Mouse (Mus musculus): Measurements from ENCODE around the gene Ccdc146. TPM values are rescaled to one million over a fixed set of nuclear protein-coding genes. Genes with fewer than 3 reads are reported as not detected.
"Not testable (repeated sequence)": the region's sequence is repeated elsewhere in the genome, so short reads cannot be mapped to it uniquely, and the experiment has no call there.

Ccdc146 gene
- polyA plus RNA-seq, 1 experiment from 2014 or later = 0.13 TPM

DNA sequence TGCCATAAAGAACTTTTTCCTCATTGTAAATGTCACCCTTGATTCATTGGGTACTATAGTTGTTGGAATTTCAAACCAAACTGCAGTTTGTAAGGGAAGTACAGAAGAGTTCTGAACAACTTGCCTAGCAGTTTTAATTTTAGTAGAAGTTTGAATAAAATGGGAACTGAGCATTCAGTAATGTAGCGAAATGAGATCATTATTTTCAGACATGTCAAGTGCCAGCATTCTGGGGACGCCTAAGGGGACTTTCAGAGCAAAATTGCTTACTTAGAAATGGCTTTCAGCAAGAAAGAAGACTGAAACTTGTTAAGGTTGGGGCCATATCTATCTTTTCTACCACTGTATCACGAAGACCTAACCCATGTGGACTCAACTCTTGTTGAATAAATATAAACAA lies 65.8 kb downstream of the Ccdc146 start:
- Histone ChIP-seq H3K27ac (ENCODE audit: low read length) (no peak overlapping the region), H3K36me3 (ENCODE audit: control insufficient read depth, insufficient read depth, low read length) (no peaks in the 10 kb centered on the region), H3K4me1 (ENCODE audit: control insufficient read depth, insufficient read depth, low read length) (0 out of 2 replicates have a peak, but pooled peaks cover 3% of the 10 kb centered on the region), H3K4me3 (ENCODE audit: low read length) (no peak overlapping the region), H3K9me3 (ENCODE audit: control insufficient read depth, low read length) (no peaks in the 10 kb centered on the region), H3K4me2 (ENCODE audit: low read depth, low read length) (no peak overlapping the region), H3K27me3 (replicated peaks; ENCODE audit: control insufficient read depth, insufficient read depth, low read length) (no peaks in the 10 kb centered on the region), H3K9ac (ENCODE audit: low read depth, low read length) (no peak overlapping the region)
- WGBS = 75% methylated on average over 3 of the region's 3 CpGs
- no peak for ATAC-seq

DNA sequence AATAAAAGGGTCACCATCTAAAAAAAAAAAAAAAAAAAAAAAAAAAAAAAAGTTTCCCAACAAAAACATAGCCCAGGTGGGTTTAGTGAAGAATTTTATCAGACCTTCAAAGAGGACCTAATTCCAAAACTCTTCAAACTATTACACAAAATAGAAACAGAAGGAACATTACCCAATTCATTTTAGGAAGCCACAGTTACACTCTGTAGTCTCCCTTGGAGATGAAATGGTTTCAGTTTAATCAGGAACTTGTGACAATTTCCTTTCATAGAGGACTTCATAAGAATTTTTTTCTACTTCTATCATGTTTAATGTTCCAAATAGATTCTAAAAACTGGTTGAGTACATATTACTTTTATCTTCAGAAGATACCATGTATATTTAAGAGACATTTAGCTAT lies 72.8 kb downstream of the Ccdc146 start:
- Histone ChIP-seq H3K27ac (ENCODE audit: low read length) (no peak overlapping the region), H3K4me1 (ENCODE audit: control insufficient read depth, insufficient read depth, low read length) (0 out of 2 replicates have a peak, but pooled peaks cover 3% of the 10 kb centered on the region), H3K9me3 (ENCODE audit: control insufficient read depth, low read length) (no peaks in the 10 kb centered on the region), H3K27me3 (replicated peaks; ENCODE audit: control insufficient read depth, insufficient read depth, low read length) (no peaks in the 10 kb centered on the region), H3K9ac (ENCODE audit: low read depth, low read length) (no peak overlapping the region), H3K4me3 (ENCODE audit: low read length) (no peak overlapping the region), H3K4me2 (ENCODE audit: low read depth, low read length) (no peak overlapping the region), H3K36me3 (ENCODE audit: control insufficient read depth, insufficient read depth, low read length) (no peaks in the 10 kb centered on the region)
- no peak for ATAC-seq

DNA sequence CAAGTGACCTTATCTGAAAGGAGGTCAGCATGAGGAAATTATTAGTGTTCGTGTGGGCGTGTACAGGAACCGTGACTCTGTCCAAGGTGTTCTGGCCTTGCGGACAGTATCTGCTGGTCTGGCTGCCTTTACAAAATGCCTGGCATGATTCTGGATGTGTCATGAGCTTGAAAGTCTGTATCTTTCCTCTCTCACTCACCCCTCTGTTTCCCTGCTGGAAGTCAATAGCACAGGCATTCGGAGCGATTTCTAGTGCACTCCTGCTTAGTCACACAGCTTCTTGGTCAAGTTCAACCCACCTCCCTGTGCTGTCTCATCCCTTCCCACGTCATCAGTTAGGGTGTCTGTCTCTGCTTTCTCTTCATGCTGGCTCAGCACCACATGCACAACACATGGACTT lies 76.1 kb downstream of the Ccdc146 start:
- H3K9me3 ChIP-seq (ENCODE audit: control insufficient read depth, low read length) = no peaks in the 10 kb centered on the region
- H3K27me3 ChIP-seq (replicated peaks; ENCODE audit: control insufficient read depth, insufficient read depth, low read length) = no peaks in the 10 kb centered on the region
- no peaks in the 10 kb centered on the region for H3K36me3 ChIP-seq (ENCODE audit: control insufficient read depth, insufficient read depth, low read length)
- 82% methylated on average over 7 of the region's 7 CpGs for WGBS
- no peak overlapping the region for H3K4me2 ChIP-seq (ENCODE audit: low read depth, low read length)
- H3K4me3 ChIP-seq (ENCODE audit: low read length) = no peak overlapping the region
- H3K4me1 ChIP-seq (ENCODE audit: control insufficient read depth, insufficient read depth, low read length) = no peaks in the 10 kb centered on the region
- H3K9ac ChIP-seq (ENCODE audit: low read depth, low read length) = no peak overlapping the region
- ATAC-seq = no peak
- H3K27ac ChIP-seq (ENCODE audit: low read length) = no peak overlapping the region

DNA sequence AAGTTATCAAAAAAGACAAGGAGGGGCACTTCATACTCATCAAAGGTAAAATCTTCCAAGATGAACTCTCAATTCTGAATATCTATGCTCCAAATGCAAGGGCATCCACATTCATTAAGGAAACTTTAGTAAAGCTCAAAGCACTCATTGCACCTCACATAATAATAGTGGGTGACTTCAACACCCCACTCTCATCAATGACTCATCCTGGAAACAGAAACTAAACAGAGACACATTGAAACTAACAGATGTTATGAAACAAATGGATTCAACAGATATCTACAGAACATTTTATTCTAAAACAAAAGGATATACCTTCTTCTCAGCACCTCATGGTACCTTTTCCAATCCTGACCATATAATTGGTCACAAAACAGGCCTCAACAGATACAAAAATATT lies 82.2 kb downstream of the Ccdc146 start:
- H3K9ac ChIP-seq (ENCODE audit: low read depth, low read length); H3K4me3 ChIP-seq (ENCODE audit: low read length); H3K4me2 ChIP-seq (ENCODE audit: low read depth, low read length); ATAC-seq; H3K9me3 ChIP-seq (ENCODE audit: control insufficient read depth, low read length); H3K4me1 ChIP-seq (ENCODE audit: control insufficient read depth, insufficient read depth, low read length); H3K27ac ChIP-seq (ENCODE audit: low read length); H3K36me3 ChIP-seq (ENCODE audit: control insufficient read depth, insufficient read depth, low read length); H3K27me3 ChIP-seq (replicated peaks; ENCODE audit: control insufficient read depth, insufficient read depth, low read length): not testable (repeated sequence)

DNA sequence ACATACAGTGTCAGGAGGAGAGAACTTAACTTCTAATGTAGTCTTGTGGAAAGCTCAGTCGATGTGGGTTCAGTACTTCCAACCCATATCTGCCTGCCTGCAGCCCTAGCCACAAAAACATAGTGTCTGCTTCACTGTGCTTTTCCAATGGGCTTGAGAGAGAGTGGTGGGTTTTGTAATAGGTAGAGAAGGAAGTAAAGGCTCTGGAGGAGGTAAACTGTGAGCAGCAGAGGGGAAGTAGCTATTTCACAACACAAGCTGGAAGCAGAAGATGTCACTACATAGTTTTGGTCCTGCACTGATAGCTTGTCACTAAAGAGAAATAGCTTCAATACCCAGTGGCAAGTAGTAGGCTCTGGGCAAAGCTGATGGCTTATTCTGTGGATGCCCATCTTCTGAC lies 92.4 kb downstream of the Ccdc146 start:
- H3K36me3 ChIP-seq (ENCODE audit: control insufficient read depth, insufficient read depth, low read length) = no peaks in the 10 kb centered on the region
- no peak for ATAC-seq
- 82% methylated on average over 1 of the region's 1 CpGs for WGBS
- H3K9ac ChIP-seq (ENCODE audit: low read depth, low read length) = no peak overlapping the region
- H3K27me3 ChIP-seq (replicated peaks; ENCODE audit: control insufficient read depth, insufficient read depth, low read length) = no peaks in the 10 kb centered on the region
- H3K4me2 ChIP-seq (ENCODE audit: low read depth, low read length) = no peak overlapping the region
- no peaks in the 10 kb centered on the region for H3K9me3 ChIP-seq (ENCODE audit: control insufficient read depth, low read length)
- no peak overlapping the region for H3K27ac ChIP-seq (ENCODE audit: low read length)
- H3K4me1 ChIP-seq (ENCODE audit: control insufficient read depth, insufficient read depth, low read length) = peaks cover 13% of the 10 kb centered on the region
- no peak overlapping the region for H3K4me3 ChIP-seq (ENCODE audit: low read length)

DNA sequence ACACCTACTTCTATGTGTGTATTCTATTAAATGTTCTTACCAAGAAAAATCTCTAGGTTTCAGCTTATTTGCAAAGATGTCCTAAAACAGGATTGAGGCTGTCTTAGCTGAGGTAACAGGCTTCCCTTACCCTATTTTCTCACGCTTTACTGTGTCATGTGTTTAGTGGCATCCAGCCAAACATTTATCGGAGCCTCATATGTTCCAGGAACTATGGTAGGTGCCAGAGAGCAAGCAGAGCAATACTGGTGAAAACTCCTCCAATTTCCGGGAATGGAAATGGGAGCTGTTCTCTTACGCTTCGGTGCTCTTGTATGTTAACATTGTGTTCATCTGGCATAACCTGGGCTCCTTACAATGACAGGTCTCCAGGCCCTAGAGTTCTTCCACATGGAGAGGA lies 92.8 kb downstream of the Ccdc146 start:
- H3K4me2 ChIP-seq (ENCODE audit: low read depth, low read length) = no peak overlapping the region
- no peak overlapping the region for H3K9ac ChIP-seq (ENCODE audit: low read depth, low read length)
- WGBS = 71% methylated on average over 5 of the region's 5 CpGs
- ATAC-seq = 0 out of 2 replicates have a peak, but pooled peaks have one; percentile 26
- peaks cover 13% of the 10 kb centered on the region for H3K4me1 ChIP-seq (ENCODE audit: control insufficient read depth, insufficient read depth, low read length)
- H3K36me3 ChIP-seq (ENCODE audit: control insufficient read depth, insufficient read depth, low read length) = no peaks in the 10 kb centered on the region
- no peaks in the 10 kb centered on the region for H3K27me3 ChIP-seq (replicated peaks; ENCODE audit: control insufficient read depth, insufficient read depth, low read length)
- H3K27ac ChIP-seq (ENCODE audit: low read length) = no peak overlapping the region
- no peaks in the 10 kb centered on the region for H3K9me3 ChIP-seq (ENCODE audit: control insufficient read depth, low read length)
- H3K4me3 ChIP-seq (ENCODE audit: low read length) = no peak overlapping the region

DNA sequence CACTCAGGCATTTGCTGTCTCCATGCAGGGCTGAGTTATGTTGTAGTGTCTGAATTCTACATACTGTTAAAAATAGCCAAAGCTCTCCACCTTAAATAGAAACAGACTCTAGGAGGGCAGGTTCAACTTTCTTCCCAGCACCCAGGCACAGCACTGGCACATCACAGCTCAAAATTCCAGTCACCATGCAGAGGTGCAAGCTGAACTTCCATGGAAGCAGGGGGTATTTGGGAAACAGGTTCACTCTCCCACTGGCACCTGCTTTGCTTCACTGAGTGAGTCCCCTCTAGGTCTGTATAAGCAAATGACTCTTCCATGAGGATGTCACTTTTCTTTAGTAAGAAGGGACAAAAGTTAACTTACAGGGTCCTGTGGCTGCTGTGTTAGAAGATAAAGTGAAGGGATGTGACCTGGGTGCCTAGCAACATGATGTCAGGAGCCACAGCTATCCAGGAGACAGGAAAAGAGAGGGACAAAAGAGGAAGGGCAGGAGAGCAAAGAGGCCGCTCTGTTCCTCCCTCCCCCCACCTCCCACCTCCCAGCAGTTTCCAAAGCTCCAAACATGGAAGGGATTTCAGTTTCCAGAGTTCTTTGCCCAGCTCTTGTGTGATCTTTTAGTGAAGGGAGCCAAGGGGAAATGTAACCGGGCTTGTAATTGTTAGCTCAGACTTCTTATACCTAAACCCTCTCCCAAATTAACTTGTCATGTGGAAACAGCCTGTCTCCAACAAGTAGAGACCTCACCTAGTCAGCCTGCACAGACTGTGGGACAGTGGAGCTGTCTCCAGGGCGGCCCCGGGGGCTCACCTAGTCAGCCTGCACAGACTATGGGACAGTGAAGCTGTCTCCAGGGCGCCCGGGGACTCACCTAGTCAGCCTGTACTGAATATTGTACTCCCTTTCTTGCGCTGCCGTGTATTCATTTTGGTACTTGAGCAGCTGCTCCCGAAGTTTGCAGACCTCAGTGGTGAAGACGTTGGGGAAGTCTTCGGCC lies 94.5 kb downstream of the Ccdc146 start:
- no peaks in the 10 kb centered on the region for H3K27me3 ChIP-seq (replicated peaks; ENCODE audit: control insufficient read depth, insufficient read depth, low read length)
- no peaks in the 10 kb centered on the region for H3K36me3 ChIP-seq (ENCODE audit: control insufficient read depth, insufficient read depth, low read length)
- no peak overlapping the region for H3K4me3 ChIP-seq (ENCODE audit: low read length)
- H3K9ac ChIP-seq (ENCODE audit: low read depth, low read length) = peak overlapping the region; percentile 29
- peak overlapping the region; percentile 70 for H3K27ac ChIP-seq (ENCODE audit: low read length)
- peaks cover 13% of the 10 kb centered on the region for H3K4me1 ChIP-seq (ENCODE audit: control insufficient read depth, insufficient read depth, low read length)
- no peak overlapping the region for H3K4me2 ChIP-seq (ENCODE audit: low read depth, low read length)
- H3K9me3 ChIP-seq (ENCODE audit: control insufficient read depth, low read length) = no peaks in the 10 kb centered on the region
- ATAC-seq = peak; percentile 53; the same call in 1 of the 2 replicates
- 56% methylated on average over 11 of the region's 11 CpGs for WGBS

DNA sequence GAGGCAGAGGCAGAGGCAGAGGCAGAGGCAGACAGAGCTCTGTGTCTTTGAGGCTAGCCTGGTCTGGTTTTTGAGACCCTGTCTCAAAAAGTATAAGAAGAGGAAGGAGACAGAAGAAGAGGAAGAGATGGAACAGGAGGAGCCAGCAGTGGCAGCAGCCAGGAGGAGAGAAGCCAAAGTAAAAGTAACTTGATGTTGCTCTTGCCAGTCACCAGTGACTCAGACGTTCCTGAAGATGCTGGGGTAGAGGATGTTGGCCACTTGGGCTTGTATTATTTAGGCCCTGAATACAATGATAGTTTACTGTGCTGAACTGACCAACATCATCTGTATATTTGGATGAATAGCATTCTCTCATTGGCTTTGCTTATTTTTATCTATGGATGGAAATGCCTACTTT lies 95.9 kb downstream of the Ccdc146 start:
- Histone ChIP-seq H3K27ac (ENCODE audit: low read length) (no peak overlapping the region), H3K27me3 (replicated peaks; ENCODE audit: control insufficient read depth, insufficient read depth, low read length) (no peaks in the 10 kb centered on the region), H3K9ac (ENCODE audit: low read depth, low read length) (no peak overlapping the region), H3K4me3 (ENCODE audit: low read length) (no peak overlapping the region), H3K4me2 (ENCODE audit: low read depth, low read length) (no peak overlapping the region), H3K4me1 (ENCODE audit: control insufficient read depth, insufficient read depth, low read length) (peaks cover 13% of the 10 kb centered on the region), H3K9me3 (ENCODE audit: control insufficient read depth, low read length) (no peaks in the 10 kb centered on the region), H3K36me3 (ENCODE audit: control insufficient read depth, insufficient read depth, low read length) (no peaks in the 10 kb centered on the region)
- 60% methylated on average over 1 of the region's 1 CpGs for WGBS
- no peak for ATAC-seq

DNA sequence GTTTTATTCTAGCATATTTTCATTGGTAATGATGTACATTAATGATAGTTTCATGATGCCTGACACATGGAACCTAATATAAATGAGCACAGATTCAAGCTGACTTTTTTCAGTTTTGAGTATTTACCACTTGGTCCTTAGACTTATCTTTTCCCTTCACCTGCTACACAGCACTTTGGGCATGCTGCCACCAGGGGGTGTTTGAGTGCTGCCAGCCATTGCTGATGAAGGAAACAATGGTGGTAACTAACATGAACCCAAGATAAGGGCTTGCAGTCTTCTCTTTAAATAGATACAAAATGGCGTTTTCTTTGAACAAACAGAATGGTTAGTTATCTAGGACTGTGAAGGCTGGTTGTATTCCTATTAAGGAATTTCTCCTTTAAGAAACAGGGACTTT lies 98.0 kb downstream of the Ccdc146 start:
- no peaks in the 10 kb centered on the region for H3K36me3 ChIP-seq (ENCODE audit: control insufficient read depth, insufficient read depth, low read length)
- no peak overlapping the region for H3K4me3 ChIP-seq (ENCODE audit: low read length)
- H3K9me3 ChIP-seq (ENCODE audit: control insufficient read depth, low read length) = no peaks in the 10 kb centered on the region
- no peak for ATAC-seq
- H3K4me1 ChIP-seq (ENCODE audit: control insufficient read depth, insufficient read depth, low read length) = peaks cover 13% of the 10 kb centered on the region
- 38% methylated on average over 1 of the region's 1 CpGs for WGBS
- H3K27ac ChIP-seq (ENCODE audit: low read length) = no peak overlapping the region
- no peak overlapping the region for H3K9ac ChIP-seq (ENCODE audit: low read depth, low read length)
- no peak overlapping the region for H3K4me2 ChIP-seq (ENCODE audit: low read depth, low read length)
- no peaks in the 10 kb centered on the region for H3K27me3 ChIP-seq (replicated peaks; ENCODE audit: control insufficient read depth, insufficient read depth, low read length)
